Mouse (Mus musculus) lung, postnatal 0 days (tissue): ENCODE measurements around the gene Lrrc25.

Experiments used
- CTCF ChIP-seq: IDR thresholded peaks from 2 replicates; pipeline ENCODE4 v1.5.1; 2016; ENCODE audit warnings: antibody characterized with exemption, mild to moderate bottlenecking
- EP300 ChIP-seq: IDR thresholded peaks from 2 replicates; pipeline ENCODE4 v1.6.1; 2016; ENCODE audit warnings: antibody characterized with exemption, mild to moderate bottlenecking, control low read depth

DNA sequence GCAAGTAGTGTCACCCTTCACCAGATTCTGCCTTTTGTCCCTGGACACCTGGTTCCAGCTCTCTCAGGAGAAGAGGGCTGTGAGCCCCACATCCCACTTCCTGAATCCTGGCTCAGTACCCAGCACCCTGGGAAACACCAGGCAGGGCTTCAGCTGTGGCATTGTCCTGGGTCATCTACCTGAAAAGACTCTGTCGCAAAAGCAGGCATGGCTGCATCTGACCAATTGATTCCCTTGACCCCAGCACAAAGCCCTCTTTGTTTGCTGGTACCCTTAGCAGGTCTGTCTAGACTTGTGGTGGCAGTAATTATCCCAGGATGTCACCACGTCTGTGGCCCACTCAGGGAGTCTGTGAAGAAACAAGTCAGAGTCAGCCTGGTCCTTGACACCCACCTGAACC is 39.5 kb downstream of the Lrrc25 start:
- TF ChIP-seq CTCF (no peak), EP300 (no peak)
